Mouse (Mus musculus): ENCODE data around the gene Pip5kl1.

- TF ChIP-seq CTCF (IDR thresholded peaks at IDR 0.05; ENCODE audit: low read depth) (no peak), EP300 (optimal IDR thresholded peaks at IDR 0.05) (no peak)
Measured at GRCm38 (mm10) chr2:32629276-32629976, 54.8 kb downstream of the Pip5kl1 start.
